Mouse (Mus musculus) left cerebral cortex, postnatal 14 days (tissue): ENCODE measurements around the gene Dnajc15. TPM values are rescaled to one million over a fixed set of nuclear protein-coding genes. Genes with fewer than 3 reads are reported as not detected.
A peak's percentile ranks its signal among the peaks of the same experiment; 100 is the strongest.

ENCODE experiments used
- DNase-seq, 2 experiments: peaks; one replicate each; pipeline ENCODE4 v3.0.0; 2021 to 2022; ENCODE audit warnings: low spot score in 2 of 2, mixed read lengths in 1 of 2
- intact Hi-C: fragments of 180-260 bp; cut with DNase I; formaldehyde crosslinking; loops from one replicate; pipeline ENCODE4 v1.15.1; 2025
- total RNA-seq, 2 experiments: library from RNA; stranded (reverse); gene quantifications; 2 replicates each; pipeline ENCODE4 v1.2.3; 2021

Gene Dnajc15
- total RNA-seq, 2 experiments from 2014 or later = 52.2 to 62.3 TPM

DNA sequence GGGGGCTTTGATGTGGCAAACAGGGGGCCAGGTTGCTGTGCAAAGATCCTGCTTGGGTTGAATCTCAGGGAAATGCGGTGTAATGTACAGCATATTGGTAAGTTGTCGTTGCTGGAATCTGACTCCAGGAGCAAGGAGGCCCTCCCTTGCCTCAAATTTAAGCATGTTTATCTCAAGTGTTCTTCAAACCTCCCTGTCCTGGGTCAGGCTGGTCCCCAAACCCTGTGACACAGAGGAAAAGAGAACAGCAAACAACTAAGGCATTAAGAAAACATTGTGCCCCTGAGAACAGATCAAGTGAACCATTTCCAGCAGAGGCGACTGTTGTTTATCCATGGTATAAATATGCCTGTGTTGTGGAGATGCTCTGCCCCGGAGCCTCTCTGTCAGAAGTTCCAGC is 67.1 kb downstream of the Dnajc15 start:
- no peak for DNase-seq
- intact Hi-C loops = no loop called here

DNA sequence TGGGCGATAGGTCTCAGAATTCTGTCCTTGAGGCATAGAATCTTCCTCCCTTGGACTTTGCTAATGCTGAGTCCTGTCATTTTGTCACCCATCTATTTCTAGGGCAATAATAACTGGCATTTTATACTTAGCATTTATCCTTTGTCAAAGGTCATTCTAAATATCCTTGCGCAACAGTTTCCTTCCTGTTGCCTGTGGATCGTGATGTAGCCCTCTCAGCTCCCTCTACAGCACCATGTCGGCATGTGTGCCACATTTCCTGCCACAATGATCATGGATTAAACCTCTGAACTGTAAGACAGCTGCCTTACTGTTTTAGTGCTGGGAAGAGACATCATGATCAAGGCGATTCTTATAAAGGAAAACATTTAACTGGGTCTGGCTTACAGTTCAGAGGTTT is 68.6 kb downstream of the Dnajc15 start:
- intact Hi-C loops = no loop called here

DNA sequence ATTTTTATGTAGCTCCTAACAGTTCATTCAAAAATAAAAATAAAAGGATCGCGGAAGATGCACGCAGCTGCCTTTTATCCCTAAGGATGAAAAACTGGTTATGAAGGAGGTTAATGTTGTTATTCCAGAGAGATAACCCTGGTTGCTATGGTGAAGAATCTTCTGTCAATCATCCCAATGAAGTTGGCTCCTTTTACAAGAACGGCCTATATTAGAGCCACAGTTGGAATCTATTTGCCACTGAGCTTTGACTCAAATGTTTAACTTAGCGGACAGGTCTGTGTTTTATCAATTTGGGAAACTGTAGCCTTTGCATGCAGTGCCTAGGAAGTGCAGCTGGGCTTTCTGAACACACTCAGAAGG is 72.7 kb downstream of the Dnajc15 start:
- DNase-seq = no peak
- intact Hi-C loops = no loop called here

More for the DNA sequence above, 68.6 kb downstream of the Dnajc15 start:
- no peak for DNase-seq

DNA sequence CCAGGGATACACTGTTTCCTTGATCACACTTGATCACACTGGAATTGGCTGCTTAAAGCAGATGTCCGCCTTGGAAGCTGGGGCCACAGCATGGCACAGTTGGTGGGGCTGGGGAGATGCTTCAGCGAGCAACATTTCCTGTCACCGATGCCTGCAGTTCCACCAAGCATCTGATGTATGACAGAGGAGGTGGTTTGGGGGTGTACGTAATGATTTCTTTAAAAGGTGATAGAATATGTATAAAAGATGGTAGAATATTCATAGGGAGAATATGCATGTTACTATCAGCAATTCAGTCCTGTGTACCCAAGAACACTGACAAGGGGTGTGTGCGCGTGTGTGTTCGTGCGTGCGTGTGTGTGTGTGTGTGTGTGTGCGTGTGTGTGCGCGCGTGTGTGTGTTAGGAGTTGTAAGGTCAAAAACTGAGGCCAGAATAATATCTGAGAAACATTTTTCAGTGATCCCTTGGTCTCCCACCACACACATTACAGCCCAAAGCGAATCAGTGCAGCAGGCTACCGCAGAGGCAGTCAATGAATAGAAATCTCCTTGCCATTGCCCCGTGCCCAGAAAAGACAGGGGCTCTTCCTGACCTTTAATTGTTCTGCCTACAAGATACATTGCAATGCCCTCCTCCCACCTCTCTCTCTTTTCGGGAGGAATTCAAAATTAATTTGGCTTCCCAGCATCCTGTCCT is 73.2 kb downstream of the Dnajc15 start:
- no peak for DNase-seq
- intact Hi-C loops = no loop called here

DNA sequence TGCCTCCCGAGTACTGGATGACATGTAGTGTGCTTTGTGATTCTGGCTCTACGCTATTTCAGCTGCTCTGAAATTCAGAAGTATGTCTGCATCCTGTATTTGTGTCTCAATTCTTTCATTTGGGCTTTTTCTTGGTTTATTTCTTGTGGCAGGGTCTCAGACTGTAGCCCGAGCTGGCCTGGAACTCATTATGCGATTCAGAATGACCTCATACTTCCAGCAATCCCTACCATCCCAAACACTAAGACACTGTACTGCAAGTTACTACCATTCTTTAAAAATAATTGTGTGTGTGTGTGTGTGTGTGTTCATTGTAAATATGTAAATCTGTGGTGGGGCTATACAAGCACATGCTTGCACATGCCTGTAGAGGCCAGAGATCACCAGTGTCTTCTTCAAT is 78.4 kb downstream of the Dnajc15 start:
- intact Hi-C loops = no loop called here
- DNase-seq = no peak

DNA sequence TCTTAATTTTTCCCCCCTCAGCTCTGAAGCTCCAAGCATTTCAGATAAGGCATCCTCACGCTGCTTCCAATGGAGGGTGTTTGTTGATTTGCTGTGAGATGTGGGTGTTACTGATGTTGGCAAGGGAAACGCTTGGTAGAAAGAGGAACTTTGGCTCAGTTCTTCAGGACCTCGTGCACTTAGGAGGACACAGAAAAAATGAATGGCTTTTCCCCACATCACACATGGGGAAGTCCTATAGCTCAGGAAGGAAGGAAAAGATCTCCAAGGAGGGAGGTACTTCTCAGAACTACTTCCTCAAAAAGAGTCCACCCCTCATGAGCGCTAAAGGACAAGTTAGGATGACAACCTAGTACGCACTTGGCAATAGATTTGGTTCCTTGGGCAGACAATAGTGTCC is 79.7 kb downstream of the Dnajc15 start:
- intact Hi-C loops = no loop called here
- DNase-seq = no peak

DNA sequence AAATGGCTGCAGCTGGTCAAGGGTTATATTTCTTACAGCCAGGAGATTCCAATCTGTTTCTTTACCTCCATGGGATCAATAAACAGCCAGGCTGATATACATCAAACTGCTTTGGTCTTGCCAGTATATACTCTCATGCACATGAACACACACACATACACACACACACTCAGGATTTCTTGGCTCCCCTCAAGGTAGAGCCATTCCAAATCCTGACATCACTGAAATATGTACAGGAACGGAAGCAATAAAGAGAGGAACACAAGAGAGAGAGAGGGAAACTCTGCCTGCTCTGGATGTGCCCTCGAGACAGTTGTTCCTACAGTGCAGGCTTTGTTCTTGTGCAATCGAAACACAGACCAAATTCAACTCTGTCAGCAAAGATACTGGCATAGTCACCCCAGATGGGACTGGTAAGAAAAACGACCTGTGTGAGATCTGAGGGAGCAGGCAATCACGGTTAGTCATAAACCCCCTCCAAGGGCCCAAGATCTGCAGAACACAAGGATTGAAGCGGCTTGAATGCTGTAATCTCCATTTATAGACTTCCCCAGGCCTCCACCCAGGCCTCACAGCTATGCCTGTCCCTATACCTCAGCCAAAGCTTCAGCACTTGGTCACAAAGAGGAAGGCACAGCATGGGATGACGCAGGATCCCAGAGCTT is 80.5 kb downstream of the Dnajc15 start:
- intact Hi-C loops = no loop called here
- no peak for DNase-seq

DNA sequence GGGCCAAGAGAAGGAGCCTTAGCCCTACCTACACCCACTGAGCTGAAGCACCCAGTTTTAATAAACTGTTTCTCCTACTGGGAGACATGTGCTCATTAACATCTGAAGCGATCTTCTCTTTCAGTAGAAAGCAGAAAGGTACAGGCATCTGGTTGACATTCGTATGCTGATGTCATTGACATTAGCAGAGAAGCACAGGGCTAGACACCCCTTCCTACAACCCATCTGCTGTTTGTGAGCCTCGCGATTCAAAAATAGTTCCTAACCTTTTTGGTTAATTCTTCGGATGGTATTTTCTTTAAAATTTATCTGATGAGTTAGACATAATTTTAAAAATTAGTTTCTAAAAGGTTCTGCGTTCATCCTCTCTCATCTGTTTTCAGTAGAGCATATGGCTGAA is 81.9 kb downstream of the Dnajc15 start:
- no peak for DNase-seq
- intact Hi-C loops = no loop called here

DNA sequence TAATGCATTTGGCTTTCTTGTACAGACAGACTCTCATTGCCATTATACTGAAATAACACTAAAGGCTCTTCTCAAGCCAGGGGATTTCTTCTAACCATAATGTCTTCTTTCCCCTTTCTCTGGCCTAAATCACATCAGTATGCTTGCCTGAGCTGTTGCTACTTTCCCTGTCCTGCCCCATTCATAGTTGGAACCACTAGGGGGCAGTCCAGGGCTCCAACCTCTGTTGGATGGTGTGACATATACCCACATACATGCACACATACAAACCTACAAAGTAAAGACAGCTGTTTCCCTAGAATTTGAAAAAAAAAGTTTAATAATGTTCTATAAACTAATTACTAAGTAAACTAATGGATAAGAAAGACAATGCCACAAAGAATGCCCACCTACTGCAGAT is 91.7 kb downstream of the Dnajc15 start:
- DNase-seq = no peak
- intact Hi-C loops = no loop called here

DNA sequence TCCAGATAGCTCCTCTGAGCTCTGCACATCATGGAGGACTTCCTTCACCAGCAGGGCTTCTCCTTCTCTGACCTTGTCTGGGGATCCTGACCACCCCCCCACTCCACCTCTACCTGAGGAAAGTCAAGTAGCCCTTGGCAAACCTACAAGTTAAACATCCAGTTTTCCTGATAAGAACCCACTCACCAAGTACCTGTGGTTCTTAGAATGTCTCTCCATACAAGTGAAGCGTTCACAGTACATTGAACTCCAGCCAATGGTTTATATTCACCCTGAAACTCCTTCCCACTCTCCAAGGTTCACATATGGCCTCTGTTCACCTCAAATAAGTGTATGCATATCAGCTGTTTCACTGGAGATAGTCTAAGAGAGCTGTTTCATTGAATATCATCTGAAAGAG is 97.6 kb downstream of the Dnajc15 start:
- DNase-seq = no peak
- intact Hi-C loops = no loop called here

DNA sequence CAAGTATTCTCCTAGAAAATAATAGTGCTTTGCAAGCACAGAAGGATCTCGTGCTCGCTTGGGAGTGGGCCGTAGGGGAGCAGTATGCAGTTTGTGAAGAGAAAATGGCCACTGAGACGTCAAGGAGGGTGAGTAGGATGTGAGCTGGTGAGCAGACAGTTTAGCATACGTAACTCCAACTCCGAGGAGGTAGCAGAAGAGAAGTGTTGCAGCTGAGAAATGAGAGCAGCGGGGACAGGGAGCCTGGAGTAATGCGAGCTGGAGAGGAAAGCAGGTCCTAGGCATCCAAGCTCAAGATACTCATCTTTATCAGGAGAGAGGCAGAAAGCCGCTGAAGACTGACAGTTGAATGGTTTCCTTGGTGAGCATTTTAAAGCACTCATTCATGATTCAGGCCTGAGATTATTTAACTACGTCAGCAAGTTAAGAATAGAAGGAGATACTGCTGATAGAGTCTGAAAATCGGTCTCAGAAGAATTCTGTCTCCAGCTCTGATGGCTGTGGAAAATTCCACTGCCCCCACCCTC is 98.9 kb downstream of the Dnajc15 start:
- intact Hi-C loops = no loop called here
- peak; percentile 24 to 32 for DNase-seq

DNA sequence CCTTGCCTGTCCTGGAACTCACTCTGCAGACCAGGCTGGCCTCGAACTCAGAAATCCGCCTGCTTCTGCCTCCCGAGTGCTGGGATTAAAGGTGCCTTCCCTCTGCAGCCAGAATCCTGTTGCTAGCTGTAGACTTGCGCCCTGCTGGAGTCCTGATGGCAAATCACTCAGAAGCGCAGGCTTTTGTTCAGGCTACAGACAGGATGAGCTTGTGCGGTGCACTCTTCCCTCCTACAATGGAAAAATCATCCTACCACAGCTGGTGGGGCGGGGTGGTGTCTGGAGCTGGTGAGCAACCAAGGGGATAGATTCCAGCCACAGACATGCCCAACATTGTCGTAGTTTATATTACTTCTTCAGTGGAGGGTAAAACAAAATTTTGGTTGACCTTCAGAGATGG is 101.6 kb downstream of the Dnajc15 start:
- DNase-seq = no peak
- intact Hi-C loops = no loop called here

DNA sequence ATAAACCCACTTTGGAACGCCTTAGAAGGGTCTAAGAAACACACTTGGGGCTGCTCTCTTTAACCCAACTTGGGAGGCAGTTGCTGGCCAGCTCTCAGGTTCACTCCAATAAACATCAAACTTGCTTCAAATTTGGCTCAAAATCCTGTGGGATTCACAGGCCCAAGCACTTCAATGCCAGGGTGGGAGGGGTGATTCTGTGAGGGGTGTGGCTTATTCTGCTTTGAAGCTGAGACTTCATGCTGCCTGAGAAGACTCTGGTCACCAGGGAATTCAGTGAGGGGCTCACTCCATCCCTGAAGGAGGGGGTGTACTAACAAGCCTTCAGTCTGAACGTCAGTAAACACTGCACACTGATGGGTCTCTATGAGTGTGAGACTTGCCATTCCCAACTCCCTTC is 103.3 kb downstream of the Dnajc15 start:
- no peak for DNase-seq
- intact Hi-C loops = no loop called here

Other genes with a start within 250 kb of the Dnajc15 start
- under 1 TPM; 0.17 to 0.31 TPM for gene Epsti1, start 29.1 kb upstream of the Dnajc15 start, total RNA-seq
- under 1 TPM in 1 of 2 experiments, not detected in 1; 0.23 TPM for gene Fam216b, start 213.9 kb upstream of the Dnajc15 start, total RNA-seq